Mouse (Mus musculus) neural tube, embryonic 12.5 days (tissue): ENCODE data around the gene Zfp654. TPM values are rescaled to one million over a fixed set of nuclear protein-coding genes. Genes with fewer than 3 reads are reported as not detected.

Experiments
- ATAC-seq: fragments of 200-750 bp; cut with Nextera tagmentation; 2 replicates; pipeline ENCODE4 v1.8.0; 2017; ENCODE audit warnings: low read depth, mild to moderate bottlenecking, moderate TSS enrichment, moderate library complexity; ENCODE audit not compliant: low FRiP score
- H3K27ac ChIP-seq: fragments of 300-500 bp; sonication (generic); 2 replicates; pipeline ENCODE4 v1.5.1; 2016
- H3K27me3 ChIP-seq: fragments of 300-500 bp; sonication (generic); replicated peaks from 2 replicates; pipeline ENCODE4 v1.6.1; 2016; ENCODE audit warnings: mild to moderate bottlenecking
- H3K36me3 ChIP-seq: fragments of 300-500 bp; sonication (generic); 2 replicates; pipeline ENCODE4 v1.6.1; 2016; ENCODE audit warnings: mild to moderate bottlenecking
- H3K4me1 ChIP-seq: fragments of 300-500 bp; sonication (generic); 2 replicates; pipeline ENCODE4 v1.6.1; 2016
- H3K4me2 ChIP-seq: fragments of 300-500 bp; sonication (generic); replicated peaks from 2 replicates; pipeline ENCODE4 v1.6.1; 2016; ENCODE audit warnings: mild to moderate bottlenecking
- H3K4me3 ChIP-seq: fragments of 300-500 bp; sonication (generic); 2 replicates; pipeline ENCODE4 v1.5.1; 2016
- H3K9ac ChIP-seq: fragments of 300-500 bp; sonication (generic); 2 replicates; pipeline ENCODE4 v1.6.1; 2016; ENCODE audit warnings: mild to moderate bottlenecking
- H3K9me3 ChIP-seq: fragments of 300-500 bp; sonication (generic); 2 replicates; pipeline ENCODE4 v1.6.1; 2016; ENCODE audit warnings: mild to moderate bottlenecking
- WGBS: fragments of 180-500 bp; shearing (Covaris S2); methylation state at CpG from one replicate; pipeline ENCODE4 v1.1.7; 2016; 5-methylcytosine and 5-hydroxymethylcytosine counted together
- polyA plus RNA-seq: library from polyadenylated mRNA; unstranded; fragments of >200 nt; fragmentation: Nextera tagmentation; extraction: Ambion mirVana; gene quantifications from 2 replicates; pipeline ENCODE4 v1.2.1, GENCODE M21; 2016

The Zfp654 gene
- polyA plus RNA-seq, 1 experiment from 2014 or later = 9.7 TPM

- H3K27ac ChIP-seq = no peak overlapping the region
- ATAC-seq = no peak
- no peaks in the 10 kb centered on the region for H3K9me3 ChIP-seq
- H3K4me3 ChIP-seq = no peak overlapping the region
- no peak overlapping the region for H3K9ac ChIP-seq
- no peaks in the 10 kb centered on the region for H3K27me3 ChIP-seq
- peaks cover 5% of the 10 kb centered on the region; the same call in 1 of the 2 replicates for H3K36me3 ChIP-seq
- no peaks in the 10 kb centered on the region for H3K4me1 ChIP-seq
- no peak overlapping the region for H3K4me2 ChIP-seq
- 90% methylated on average over 3 of the region's 3 CpGs for WGBS
Observed at GRCm38 (mm10) chr16:64803041-64803440, 48.4 kb downstream of the Zfp654 start.

GRCm38 (mm10) chr16:64801638-64802037 lies 49.8 kb downstream of the Zfp654 start:
- Histone ChIP-seq H3K9me3 (no peaks in the 10 kb centered on the region), H3K4me2 (no peak overlapping the region), H3K27me3 (no peaks in the 10 kb centered on the region), H3K27ac (no peak overlapping the region), H3K4me3 (no peak overlapping the region), H3K4me1 (no peaks in the 10 kb centered on the region), H3K36me3 (peaks cover 5% of the 10 kb centered on the region; the same call in 1 of the 2 replicates), H3K9ac (no peak overlapping the region)
- no peak for ATAC-seq

- H3K4me1 ChIP-seq = no peaks in the 10 kb centered on the region
- H3K4me2 ChIP-seq = no peak overlapping the region
- 92% methylated on average over 5 of the region's 5 CpGs for WGBS
- no peak overlapping the region for H3K9ac ChIP-seq
- H3K27me3 ChIP-seq = no peaks in the 10 kb centered on the region
- no peak overlapping the region for H3K27ac ChIP-seq
- H3K9me3 ChIP-seq = no peaks in the 10 kb centered on the region
- ATAC-seq = no peak
- H3K4me3 ChIP-seq = no peak overlapping the region
- peaks cover 3% of the 10 kb centered on the region; the same call in 1 of the 2 replicates for H3K36me3 ChIP-seq
Observed at GRCm38 (mm10) chr16:64800393-64800792, 51.1 kb downstream of the Zfp654 start.

GRCm38 (mm10) chr16:64794802-64795201 lies 56.6 kb downstream of the Zfp654 start:
- Histone ChIP-seq H3K4me1 (no peaks in the 10 kb centered on the region), H3K36me3 (no peaks in the 10 kb centered on the region)

GRCm38 (mm10) chr16:64789706-64790105 lies 61.7 kb downstream of the Zfp654 start:
- Histone ChIP-seq H3K4me1 (no peaks in the 10 kb centered on the region), H3K27ac (no peak overlapping the region), H3K27me3 (no peaks in the 10 kb centered on the region), H3K9me3 (no peaks in the 10 kb centered on the region), H3K36me3 (peaks cover 13% of the 10 kb centered on the region), H3K4me2 (no peak overlapping the region), H3K4me3 (no peak overlapping the region), H3K9ac (no peak overlapping the region)
- no peak for ATAC-seq
- WGBS = 95% methylated on average over 3 of the region's 3 CpGs

More at GRCm38 (mm10) chr16:64794802-64795201, 56.6 kb downstream of the Zfp654 start:
- H3K4me3 ChIP-seq = no peak overlapping the region
- no peaks in the 10 kb centered on the region for H3K9me3 ChIP-seq
- H3K9ac ChIP-seq = no peak overlapping the region
- no peaks in the 10 kb centered on the region for H3K27me3 ChIP-seq
- 86% methylated on average over 2 of the region's 2 CpGs for WGBS
- no peak overlapping the region for H3K27ac ChIP-seq
- ATAC-seq = no peak
- H3K4me2 ChIP-seq = no peak overlapping the region

GRCm38 (mm10) chr16:64775516-64775915 lies 75.9 kb downstream of the Zfp654 start:
- H3K4me3 ChIP-seq = no peak overlapping the region

GRCm38 (mm10) chr16:64771431-64771818 lies 80.0 kb downstream of the Zfp654 start:
- ATAC-seq = peak; percentile 44; the same call in 1 of the 2 replicates
- WGBS = 79% methylated on average over 2 of the region's 2 CpGs
- Histone ChIP-seq H3K9ac (peak overlapping the region; percentile 80; the same call in 1 of the 2 replicates), H3K27ac (no peak overlapping the region), H3K4me2 (peak overlapping the region; percentile 62), H3K9me3 (no peaks in the 10 kb centered on the region), H3K4me1 (peaks cover 4% of the 10 kb centered on the region; the same call in 1 of the 2 replicates), H3K36me3 (peaks cover 11% of the 10 kb centered on the region), H3K27me3 (no peaks in the 10 kb centered on the region), H3K4me3 (peak overlapping the region; percentile 89)

More at GRCm38 (mm10) chr16:64775516-64775915, 75.9 kb downstream of the Zfp654 start:
- Histone ChIP-seq H3K9me3 (no peaks in the 10 kb centered on the region), H3K27ac (no peak overlapping the region), H3K4me2 (no peak overlapping the region), H3K9ac (no peak overlapping the region), H3K27me3 (no peaks in the 10 kb centered on the region), H3K4me1 (no peaks in the 10 kb centered on the region), H3K36me3 (no peaks in the 10 kb centered on the region; the same call in 1 of the 2 replicates)
- 82% methylated on average over 1 of the region's 1 CpGs for WGBS
- no peak for ATAC-seq

- no peaks in the 10 kb centered on the region for H3K27me3 ChIP-seq
Observed at GRCm38 (mm10) chr16:64770521-64771430, 80.7 kb downstream of the Zfp654 start, which contains the start of gene 4930453N24Rik. 4930453N24Rik (minus strand) TSS chr16:64771161.

GRCm38 (mm10) chr16:64766696-64767300 lies 84.7 kb downstream of the Zfp654 start:
- Histone ChIP-seq H3K4me2 (no peak overlapping the region), H3K36me3 (peaks cover 47% of the 10 kb centered on the region), H3K27ac (no peak overlapping the region), H3K9ac (no peak overlapping the region), H3K27me3 (no peaks in the 10 kb centered on the region), H3K9me3 (0 out of 2 replicates have a peak, but pooled peaks cover 9% of the 10 kb centered on the region), H3K4me1 (peaks cover 4% of the 10 kb centered on the region; the same call in 1 of the 2 replicates), H3K4me3 (no peak overlapping the region)
- 96% methylated on average over 8 of the region's 8 CpGs for WGBS
- ATAC-seq = no peak

More at GRCm38 (mm10) chr16:64770521-64771430, 80.7 kb downstream of the Zfp654 start, which contains the start of gene 4930453N24Rik:
- Histone ChIP-seq H3K36me3 (peaks cover 18% of the 10 kb centered on the region), H3K4me1 (peaks cover 4% of the 10 kb centered on the region; the same call in 1 of the 2 replicates), H3K27ac (0 out of 2 replicates have a peak within 1 kb of the TSS, but pooled peaks have one; percentile 69), H3K9me3 (no peaks in the 10 kb centered on the region), H3K4me3 (peak within 1 kb of the TSS; percentile 89), H3K4me2 (peak within 1 kb of the TSS; percentile 62), H3K9ac (peak within 1 kb of the TSS; percentile 80)
- ATAC-seq = peak; percentile 95
- 2% methylated on average over 72 of the region's 72 CpGs for WGBS

- H3K36me3 ChIP-seq = peaks cover 17% of the 10 kb centered on the region
- H3K4me1 ChIP-seq = no peaks in the 10 kb centered on the region
- 89% methylated on average over 1 of the region's 1 CpGs for WGBS
- H3K27ac ChIP-seq = no peak overlapping the region
- ATAC-seq = no peak
- no peak overlapping the region for H3K9ac ChIP-seq
- H3K4me2 ChIP-seq = no peak overlapping the region
- peaks cover 14% of the 10 kb centered on the region; the same call in 1 of the 2 replicates for H3K9me3 ChIP-seq
- no peaks in the 10 kb centered on the region for H3K27me3 ChIP-seq
- H3K4me3 ChIP-seq = no peak overlapping the region
Observed at GRCm38 (mm10) chr16:64759245-64759626, 92.2 kb downstream of the Zfp654 start.

- Histone ChIP-seq H3K4me3 (no peak overlapping the region), H3K9me3 (peaks cover 14% of the 10 kb centered on the region; the same call in 1 of the 2 replicates), H3K27ac (no peak overlapping the region), H3K9ac (no peak overlapping the region), H3K4me1 (no peaks in the 10 kb centered on the region), H3K4me2 (no peak overlapping the region), H3K27me3 (no peaks in the 10 kb centered on the region), H3K36me3 (peaks cover 15% of the 10 kb centered on the region)
- WGBS = 92% methylated on average over 6 of the region's 6 CpGs
- no peak for ATAC-seq
Observed at GRCm38 (mm10) chr16:64758561-64759244, 92.7 kb downstream of the Zfp654 start.
